Mouse (Mus musculus) MEL (cell line): ENCODE results near the gene Cebpg. TPM values are rescaled to one million over a fixed set of nuclear protein-coding genes. Genes with fewer than 3 reads are reported as not detected.

Experiments used
- DNase-seq: peaks from one replicate; pipeline ENCODE4 v3.0.0; 2011; ENCODE audit warnings: low read depth, low spot score
- H3K27ac ChIP-seq: 2 replicates; pipeline ENCODE4 v1.5.1; 2012; ENCODE audit warnings: low read depth, mild to moderate bottlenecking, control low read depth, low read length, moderate library complexity; ENCODE audit not compliant: control insufficient read depth
- H3K27me3 ChIP-seq, 2 experiments: fragments of 150-350 bp in 1 of 2; sonication (generic) in 1 of 2; 2 replicates each; pipeline ENCODE4 v1.6.1; 2012; ENCODE audit warnings: low read length in 2 of 2, mild to moderate bottlenecking in 2 of 2, improper control_type of control experiment in 1 of 2, moderate library complexity in 1 of 2; ENCODE audit not compliant: insufficient read depth in 2 of 2, control insufficient read depth in 1 of 2
- H3K36me3 ChIP-seq, 2 experiments: 2 replicates each; pipeline ENCODE4 v1.6.1; 2012 to 2014; ENCODE audit warnings: low read length in 2 of 2, improper control_type of control experiment in 1 of 2, inconsistent platforms in 1 of 2, mild to moderate bottlenecking in 1 of 2; ENCODE audit not compliant: insufficient read depth in 2 of 2, control insufficient read depth in 1 of 2
- H3K4me1 ChIP-seq, 2 experiments: fragments of 150-350 bp in 1 of 2; sonication (generic) in 1 of 2; 2 replicates each; pipeline ENCODE4 v1.6.1; 2012; ENCODE audit warnings: low read length in 2 of 2, improper control_type of control experiment in 1 of 2, mild to moderate bottlenecking in 1 of 2; ENCODE audit not compliant: insufficient read depth in 2 of 2, control insufficient read depth in 1 of 2
- H3K4me3 ChIP-seq, 2 experiments: fragments of 150-350 bp in 1 of 2; sonication (generic) in 1 of 2; 2 replicates each; pipeline ENCODE4 v1.5.1; 2012; ENCODE audit warnings: low read depth in 2 of 2, low read length in 2 of 2, mild to moderate bottlenecking in 2 of 2, moderate library complexity in 2 of 2, control low read depth in 1 of 2, improper control_type of control experiment in 1 of 2; ENCODE audit not compliant: control insufficient read depth in 1 of 2, insufficient read depth in 1 of 2
- H3K79me2 ChIP-seq: 2 replicates; pipeline ENCODE4 v1.6.1; 2012; ENCODE audit warnings: mild to moderate bottlenecking, low read length, moderate library complexity; ENCODE audit not compliant: control insufficient read depth, poor library complexity, insufficient read depth
- H3K9ac ChIP-seq: 2 replicates; pipeline ENCODE4 v1.6.1; 2012; ENCODE audit warnings: low read depth, mild to moderate bottlenecking, control low read depth, low read length, moderate library complexity; ENCODE audit not compliant: control insufficient read depth, poor library complexity, severe bottlenecking
- H3K9me3 ChIP-seq: fragments of 150-350 bp; sonication (generic); replicated peaks from 2 replicates; pipeline ENCODE4 v1.6.1; 2012; ENCODE audit warnings: mild to moderate bottlenecking, low read length, improper control_type of control experiment, moderate library complexity; ENCODE audit not compliant: insufficient read depth
- BHLHE40 ChIP-seq: IDR thresholded peaks from 2 replicates; pipeline ENCODE4 v1.6.1; 2012; ENCODE audit warnings: low read depth, mild to moderate bottlenecking, inconsistent platforms, low read length, improper control_type of control experiment, borderline replicate concordance
- CHD2 ChIP-seq: IDR thresholded peaks from 2 replicates; pipeline ENCODE4 v1.6.1; 2011; ENCODE audit warnings: low read length, improper control_type of control experiment
- E2F4 ChIP-seq: IDR thresholded peaks from 2 replicates; pipeline ENCODE4 v1.6.1; 2011; ENCODE audit warnings: low read depth, low read length, improper control_type of control experiment, borderline replicate concordance
- ELF1 ChIP-seq: IDR thresholded peaks from 2 replicates; pipeline ENCODE4 v1.6.1; 2014; ENCODE audit warnings: low read depth, mild to moderate bottlenecking, inconsistent platforms, low read length, improper control_type of control experiment, moderate library complexity
- EP300 ChIP-seq, 2 experiments: IDR thresholded peaks; 2 replicates each; pipeline ENCODE4 v1.6.1; 2011; ENCODE audit warnings: improper control_type of control experiment in 2 of 2, low read length in 2 of 2, low read depth in 1 of 2, mild to moderate bottlenecking in 1 of 2
- ETS1 ChIP-seq: IDR thresholded peaks from 2 replicates; pipeline ENCODE4 v1.6.1; 2012; ENCODE audit warnings: low read depth, mild to moderate bottlenecking, inconsistent platforms, low read length, improper control_type of control experiment, moderate library complexity
- GATA1 ChIP-seq: IDR thresholded peaks from 2 replicates; pipeline ENCODE4 v1.6.1; 2011; ENCODE audit warnings: low read depth, low read length, improper control_type of control experiment
- JUND ChIP-seq: IDR thresholded peaks from 2 replicates; pipeline ENCODE4 v1.6.1; 2011; ENCODE audit warnings: low read depth, mild to moderate bottlenecking, improper control_type of control experiment, low read length
- MAZ ChIP-seq: IDR thresholded peaks from 2 replicates; pipeline ENCODE4 v1.6.1; 2012; ENCODE audit warnings: low read depth, mild to moderate bottlenecking, inconsistent platforms, low read length, improper control_type of control experiment
- MEF2A ChIP-seq: IDR thresholded peaks from 2 replicates; pipeline ENCODE4 v1.6.1; 2014; ENCODE audit warnings: low read depth, mild to moderate bottlenecking, inconsistent platforms, low read length, improper control_type of control experiment; ENCODE audit not compliant: poor library complexity, insufficient replicate concordance, severe bottlenecking; ENCODE audit errors: extremely low read depth
- MYB ChIP-seq: IDR thresholded peaks from 2 replicates; pipeline ENCODE4 v1.6.1; 2011; ENCODE audit warnings: mild to moderate bottlenecking, low read depth, low read length, improper control_type of control experiment
- RCOR1 ChIP-seq: IDR thresholded peaks from 2 replicates; pipeline ENCODE4 v1.6.1; 2012; ENCODE audit warnings: low read depth, mild to moderate bottlenecking, inconsistent platforms, low read length, improper control_type of control experiment
- SIN3A ChIP-seq: IDR thresholded peaks from 2 replicates; pipeline ENCODE4 v1.6.1; 2012; ENCODE audit warnings: low read length, improper control_type of control experiment, inconsistent platforms
- SMC3 ChIP-seq: IDR thresholded peaks from 2 replicates; pipeline ENCODE4 v1.6.1; 2011; ENCODE audit warnings: low read depth, low read length, improper control_type of control experiment
- TAL1 ChIP-seq: IDR thresholded peaks from 2 replicates; pipeline ENCODE4 v1.6.1; 2012; ENCODE audit warnings: mild to moderate bottlenecking, inconsistent platforms, low read length, moderate library complexity, mixed read lengths
- TBP ChIP-seq: IDR thresholded peaks from 2 replicates; pipeline ENCODE4 v1.8.0; 2011; ENCODE audit warnings: low read depth, low read length, improper control_type of control experiment
- TCF12 ChIP-seq: IDR thresholded peaks from 2 replicates; pipeline ENCODE4 v1.6.1; 2014; ENCODE audit warnings: low read depth, mild to moderate bottlenecking, inconsistent platforms, low read length, improper control_type of control experiment, moderate library complexity
- USF1 ChIP-seq: IDR thresholded peaks from 2 replicates; pipeline ENCODE4 v1.6.1; 2014; ENCODE audit warnings: low read depth, mild to moderate bottlenecking, inconsistent platforms, low read length, improper control_type of control experiment, moderate library complexity
- polyA plus RNA-seq, 2 experiments: library from polyadenylated mRNA; stranded (reverse) in 1 of 2; unstranded in 1 of 2; fragments of >175 nt in 1 of 2; fragments of >200 nt in 1 of 2; gene quantifications; 2 replicates each; pipeline versions ENCODE4 v1.2.1 to v1.2.4; 2012; ENCODE audit warnings: low replicate concordance in 2 of 2, low read depth in 1 of 2; ENCODE audit not compliant: insufficient read length in 2 of 2, insufficient read depth in 1 of 2, missing spikeins in 1 of 2
- total RNA-seq: library from RNA; depleted of rRNA; stranded (reverse); fragments of 300-350 nt; gene quantifications from 2 replicates; pipeline ENCODE4 v1.2.3, GENCODE M21; 2012

Gene Cebpg
- total and polyA plus RNA-seq, 3 experiments: 17.3 to 20.7 TPM; not detected in 1

DNA sequence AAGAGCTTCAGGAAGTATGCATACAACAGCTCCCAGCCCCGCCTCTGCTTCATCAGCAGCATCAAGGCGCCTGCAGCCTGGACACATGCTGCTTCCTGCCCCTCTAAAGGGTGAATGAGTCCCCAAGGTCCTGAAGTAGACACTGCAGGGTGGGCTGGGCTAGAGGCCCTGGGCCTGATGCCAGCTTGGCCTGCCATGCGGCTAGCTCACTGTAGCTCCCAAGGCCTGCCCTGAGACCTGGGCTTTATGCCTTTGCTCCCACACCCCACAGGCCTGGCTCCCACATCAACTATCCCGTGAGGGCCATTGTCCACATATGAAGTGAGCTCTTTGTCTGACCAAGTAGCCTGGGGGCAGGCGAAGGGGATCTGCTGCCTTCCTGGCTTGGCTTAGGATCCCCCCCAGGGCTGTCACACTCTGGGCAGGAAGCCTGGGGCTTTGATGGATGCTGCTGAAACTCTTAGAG lies 20.1 kb downstream of the Cebpg start:
- Histone ChIP-seq H3K27ac (no peak overlapping the region), H3K36me3 (peaks cover 0 to 5% of the 10 kb centered on the region in 2 experiments; a peak in 2 of 4 replicates), H3K9ac (no peak overlapping the region), H3K27me3 (no peaks in the 10 kb centered on the region), H3K9me3 (no peaks in the 10 kb centered on the region), H3K4me1 (peaks cover 2 to 10% of the 10 kb centered on the region in 2 experiments; a peak in 2 of 4 replicates), H3K79me2 (no peaks in the 10 kb centered on the region), H3K4me3 (no peak overlapping the region)
- TF ChIP-seq CHD2 (no peak), MEF2A (no peak), ETS1 (no peak), SMC3 (no peak), USF1 (no peak), E2F4 (no peak), JUND (no peak)
- peak; percentile 29 for DNase-seq

DNA sequence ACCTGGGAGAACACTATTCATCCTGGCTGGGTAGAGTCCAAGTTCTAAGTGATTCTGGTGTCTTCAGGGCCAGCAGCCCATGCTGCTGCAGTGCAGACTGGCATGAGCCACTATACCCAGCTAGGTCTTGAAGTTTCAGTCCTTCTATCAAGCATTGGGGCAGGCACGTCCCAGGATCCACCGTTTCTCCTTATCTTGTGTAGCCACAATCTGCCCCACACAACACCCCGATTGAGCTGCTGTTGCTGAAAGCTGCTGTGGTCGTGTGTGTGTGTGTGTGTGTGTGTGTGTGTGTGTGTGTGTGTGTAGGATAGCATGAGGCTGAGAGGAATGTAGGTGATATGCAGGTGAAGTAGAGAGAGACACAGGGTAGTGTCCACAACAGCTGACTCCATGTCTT lies 20.8 kb downstream of the Cebpg start:
- Histone ChIP-seq H3K9ac (no peak overlapping the region), H3K4me1 (peaks cover 2 to 10% of the 10 kb centered on the region in 2 experiments; a peak in 2 of 4 replicates), H3K4me3 (no peak overlapping the region), H3K36me3 (peaks cover 0 to 5% of the 10 kb centered on the region in 2 experiments; a peak in 2 of 4 replicates), H3K9me3 (no peaks in the 10 kb centered on the region), H3K27ac (no peak overlapping the region), H3K27me3 (no peaks in the 10 kb centered on the region), H3K79me2 (no peaks in the 10 kb centered on the region)
- peak; percentile 76 for DNase-seq
- TF ChIP-seq BHLHE40 (no peak), MYB (no peak), EP300 (IDR thresholded peaks at IDR 0.05; ENCODE audit: low read depth in 1 of 2, low read length in 2 of 2) (peak in 1 of 2 experiments; percentile 72; a peak in 2 of 4 replicates), TAL1 (peak; percentile 25), GATA1 (peak; percentile 40; the same call in 1 of the 2 replicates), RCOR1 (peak; percentile 67), ETS1 (peak; percentile 54), TBP (no peak), TCF12 (peak; percentile 60; the same call in 1 of the 2 replicates), MAZ (no peak), SIN3A (peak; percentile 41; the same call in 1 of the 2 replicates), ELF1 (no peak)
